Mouse (Mus musculus): Measurements from ENCODE around the gene Dlgap4. TPM values are rescaled to one million over a fixed set of nuclear protein-coding genes. Genes with fewer than 3 reads are reported as not detected.
"Not testable (repeated sequence)": the region's sequence is repeated elsewhere in the genome, so short reads cannot be mapped to it uniquely, and the experiment has no call there.

The Dlgap4 gene
- polyA plus RNA-seq, 1 experiment from 2014 or later: 201 TPM

GRCm38 (mm10) chr2:156780129-156780528 is 166.6 kb downstream of the Dlgap4 start:
- Histone ChIP-seq H3K4me2 (ENCODE audit: low read length) (no peak overlapping the region), H3K9ac (ENCODE audit: low read depth, low read length) (no peak overlapping the region), H3K9me3 (ENCODE audit: control insufficient read depth, low read length) (no peaks in the 10 kb centered on the region), H3K27me3 (replicated peaks; ENCODE audit: control insufficient read depth, insufficient read depth, low read length) (0 out of 2 replicates have a peak, but pooled peaks cover 3% of the 10 kb centered on the region), H3K36me3 (ENCODE audit: control insufficient read depth, insufficient read depth, low read length) (no peaks in the 10 kb centered on the region), H3K4me1 (ENCODE audit: control insufficient read depth, insufficient read depth, low read depth, low read length) (peaks cover 6% of the 10 kb centered on the region), H3K27ac (ENCODE audit: low read depth, low read length) (no peak overlapping the region), H3K4me3 (ENCODE audit: low read length) (no peak overlapping the region)
- ATAC-seq: no peak
- WGBS: 81% methylated on average over 9 of the region's 9 CpGs

- Histone ChIP-seq H3K27ac (ENCODE audit: low read depth, low read length) (no peak overlapping the region), H3K4me1 (ENCODE audit: control insufficient read depth, insufficient read depth, low read depth, low read length) (peaks cover 2% of the 10 kb centered on the region; the same call in 1 of the 2 replicates), H3K9me3 (ENCODE audit: control insufficient read depth, low read length) (no peaks in the 10 kb centered on the region), H3K4me3 (ENCODE audit: low read length) (no peak overlapping the region), H3K36me3 (ENCODE audit: control insufficient read depth, insufficient read depth, low read length) (no peaks in the 10 kb centered on the region), H3K9ac (ENCODE audit: low read depth, low read length) (no peak overlapping the region; the same call in 1 of the 2 replicates), H3K4me2 (ENCODE audit: low read length) (0 out of 2 replicates have a peak overlapping the region, but pooled peaks have one; percentile 21), H3K27me3 (replicated peaks; ENCODE audit: control insufficient read depth, insufficient read depth, low read length) (0 out of 2 replicates have a peak, but pooled peaks cover 3% of the 10 kb centered on the region)
- 18% methylated on average over 17 of the region's 17 CpGs for WGBS
- ATAC-seq: no peak
Measured at GRCm38 (mm10) chr2:156780752-156781151, 167.2 kb downstream of the Dlgap4 start.

GRCm38 (mm10) chr2:156781281-156781680 is 167.8 kb downstream of the Dlgap4 start:
- H3K9ac ChIP-seq (ENCODE audit: low read depth, low read length): no peak overlapping the region
- WGBS: 71% methylated on average over 4 of the region's 4 CpGs
- no peaks in the 10 kb centered on the region for H3K9me3 ChIP-seq (ENCODE audit: control insufficient read depth, low read length)
- no peaks in the 10 kb centered on the region; the same call in 1 of the 2 replicates for H3K4me1 ChIP-seq (ENCODE audit: control insufficient read depth, insufficient read depth, low read depth, low read length)
- no peaks in the 10 kb centered on the region for H3K36me3 ChIP-seq (ENCODE audit: control insufficient read depth, insufficient read depth, low read length)
- no peak overlapping the region for H3K4me3 ChIP-seq (ENCODE audit: low read length)
- H3K4me2 ChIP-seq (ENCODE audit: low read length): no peak overlapping the region
- ATAC-seq: no peak
- no peak overlapping the region for H3K27ac ChIP-seq (ENCODE audit: low read depth, low read length)
- H3K27me3 ChIP-seq (replicated peaks; ENCODE audit: control insufficient read depth, insufficient read depth, low read length): 0 out of 2 replicates have a peak, but pooled peaks cover 3% of the 10 kb centered on the region

- 0 out of 2 replicates have a peak, but pooled peaks cover 1% of the 10 kb centered on the region for H3K27me3 ChIP-seq (replicated peaks; ENCODE audit: control insufficient read depth, insufficient read depth, low read length)
- no peak overlapping the region for H3K4me2 ChIP-seq (ENCODE audit: low read length)
- no peak overlapping the region for H3K4me3 ChIP-seq (ENCODE audit: low read length)
- no peak overlapping the region for H3K9ac ChIP-seq (ENCODE audit: low read depth, low read length)
- H3K4me1 ChIP-seq (ENCODE audit: control insufficient read depth, insufficient read depth, low read depth, low read length): no peaks in the 10 kb centered on the region; the same call in 1 of the 2 replicates
- 0 out of 2 replicates have a peak, but pooled peaks cover 3% of the 10 kb centered on the region for H3K9me3 ChIP-seq (ENCODE audit: control insufficient read depth, low read length)
- no peak for ATAC-seq
- 69% methylated on average over 4 of the region's 4 CpGs for WGBS
- H3K36me3 ChIP-seq (ENCODE audit: control insufficient read depth, insufficient read depth, low read length): no peaks in the 10 kb centered on the region
- H3K27ac ChIP-seq (ENCODE audit: low read depth, low read length): no peak overlapping the region
Measured at GRCm38 (mm10) chr2:156781836-156782480, 168.5 kb downstream of the Dlgap4 start.

- Histone ChIP-seq H3K36me3 (ENCODE audit: control insufficient read depth, insufficient read depth, low read length) (no peaks in the 10 kb centered on the region), H3K9ac (ENCODE audit: low read depth, low read length) (no peak overlapping the region), H3K27me3 (replicated peaks; ENCODE audit: control insufficient read depth, insufficient read depth, low read length) (no peaks in the 10 kb centered on the region), H3K4me3 (ENCODE audit: low read length) (no peak overlapping the region), H3K4me2 (ENCODE audit: low read length) (no peak overlapping the region), H3K27ac (ENCODE audit: low read depth, low read length) (no peak overlapping the region), H3K9me3 (ENCODE audit: control insufficient read depth, low read length) (0 out of 2 replicates have a peak, but pooled peaks cover 3% of the 10 kb centered on the region), H3K4me1 (ENCODE audit: control insufficient read depth, insufficient read depth, low read depth, low read length) (no peaks in the 10 kb centered on the region; the same call in 1 of the 2 replicates)
- ATAC-seq: no peak
- 84% methylated on average over 10 of the region's 10 CpGs for WGBS
Measured at GRCm38 (mm10) chr2:156782481-156783348, 169.2 kb downstream of the Dlgap4 start.

GRCm38 (mm10) chr2:156783349-156783728 is 169.8 kb downstream of the Dlgap4 start:
- Histone ChIP-seq H3K36me3 (ENCODE audit: control insufficient read depth, insufficient read depth, low read length) (no peaks in the 10 kb centered on the region), H3K4me3 (ENCODE audit: low read length) (no peak overlapping the region), H3K27ac (ENCODE audit: low read depth, low read length) (no peak overlapping the region), H3K27me3 (replicated peaks; ENCODE audit: control insufficient read depth, insufficient read depth, low read length) (no peaks in the 10 kb centered on the region), H3K9ac (ENCODE audit: low read depth, low read length) (no peak overlapping the region), H3K9me3 (ENCODE audit: control insufficient read depth, low read length) (0 out of 2 replicates have a peak, but pooled peaks cover 3% of the 10 kb centered on the region), H3K4me2 (ENCODE audit: low read length) (no peak overlapping the region), H3K4me1 (ENCODE audit: control insufficient read depth, insufficient read depth, low read depth, low read length) (no peaks in the 10 kb centered on the region; the same call in 1 of the 2 replicates)
- ATAC-seq: no peak
- WGBS: 85% methylated on average over 9 of the region's 9 CpGs

GRCm38 (mm10) chr2:156784016-156784585 is 170.6 kb downstream of the Dlgap4 start:
- Histone ChIP-seq H3K4me1 (ENCODE audit: control insufficient read depth, insufficient read depth, low read depth, low read length) (no peaks in the 10 kb centered on the region; the same call in 1 of the 2 replicates), H3K4me3 (ENCODE audit: low read length) (no peak overlapping the region), H3K36me3 (ENCODE audit: control insufficient read depth, insufficient read depth, low read length) (no peaks in the 10 kb centered on the region), H3K9me3 (ENCODE audit: control insufficient read depth, low read length) (0 out of 2 replicates have a peak, but pooled peaks cover 3% of the 10 kb centered on the region), H3K4me2 (ENCODE audit: low read length) (no peak overlapping the region), H3K27ac (ENCODE audit: low read depth, low read length) (no peak overlapping the region), H3K9ac (ENCODE audit: low read depth, low read length) (no peak overlapping the region), H3K27me3 (replicated peaks; ENCODE audit: control insufficient read depth, insufficient read depth, low read length) (no peaks in the 10 kb centered on the region)
- WGBS: 81% methylated on average over 7 of the region's 7 CpGs
- ATAC-seq: no peak

- Histone ChIP-seq H3K4me1 (ENCODE audit: control insufficient read depth, insufficient read depth, low read depth, low read length) (no peaks in the 10 kb centered on the region; the same call in 1 of the 2 replicates), H3K27ac (ENCODE audit: low read depth, low read length) (no peak overlapping the region), H3K9ac (ENCODE audit: low read depth, low read length) (no peak overlapping the region), H3K27me3 (replicated peaks; ENCODE audit: control insufficient read depth, insufficient read depth, low read length) (no peaks in the 10 kb centered on the region), H3K9me3 (ENCODE audit: control insufficient read depth, low read length) (0 out of 2 replicates have a peak, but pooled peaks cover 3% of the 10 kb centered on the region), H3K4me3 (ENCODE audit: low read length) (no peak overlapping the region), H3K4me2 (ENCODE audit: low read length) (no peak overlapping the region), H3K36me3 (ENCODE audit: control insufficient read depth, insufficient read depth, low read length) (no peaks in the 10 kb centered on the region)
- WGBS: 92% methylated on average over 2 of the region's 2 CpGs
- no peak for ATAC-seq
Measured at GRCm38 (mm10) chr2:156784891-156785290, 171.4 kb downstream of the Dlgap4 start.

GRCm38 (mm10) chr2:156786369-156786768 is 172.9 kb downstream of the Dlgap4 start:
- not testable (repeated sequence) for H3K4me3 ChIP-seq (ENCODE audit: low read length); ATAC-seq; H3K27me3 ChIP-seq (replicated peaks; ENCODE audit: control insufficient read depth, insufficient read depth, low read length); H3K4me1 ChIP-seq (ENCODE audit: control insufficient read depth, insufficient read depth, low read depth, low read length); H3K9me3 ChIP-seq (ENCODE audit: control insufficient read depth, low read length); H3K4me2 ChIP-seq (ENCODE audit: low read length); H3K27ac ChIP-seq (ENCODE audit: low read depth, low read length); H3K36me3 ChIP-seq (ENCODE audit: control insufficient read depth, insufficient read depth, low read length); H3K9ac ChIP-seq (ENCODE audit: low read depth, low read length)

Measured in hindbrain, embryonic 16.5 days (tissue).